Comparison of ENCODE assay signal across 1 mouse cellular context in the genomic region with DNA sequence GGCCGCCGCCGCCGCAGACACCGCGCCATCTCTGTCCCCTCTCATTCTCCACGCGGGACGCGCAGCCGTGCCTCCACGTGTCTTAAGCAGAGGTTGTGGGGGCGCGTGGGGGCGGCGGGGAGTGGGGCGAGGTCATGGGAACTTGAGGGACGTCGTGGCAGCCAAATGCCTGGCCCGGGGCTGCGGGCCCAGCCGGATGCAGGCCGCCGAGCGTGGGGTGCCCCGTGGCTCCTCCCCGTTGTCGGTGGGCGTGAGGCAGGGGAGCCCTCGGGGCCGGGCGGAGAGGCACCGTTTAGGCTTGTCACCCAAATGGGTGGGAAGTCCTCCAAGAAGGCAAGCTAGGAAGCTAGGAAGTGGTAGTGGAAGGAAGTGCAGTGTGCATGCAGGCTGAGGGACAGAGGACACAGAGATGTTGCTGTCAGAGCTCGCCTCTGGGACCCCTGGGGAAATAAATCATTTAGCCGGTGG.
TF ChIP-seq lines count a peak whose summit lies in the region.

No protein-coding gene starts in this region.

TF ChIP-seq in CH12.LX, 34 proteins besides CTCF, POLR2A, EP300 and RAD21 (continued from another document):
- TF ChIP-seq ZKSCAN1 (IDR thresholded peaks at IDR 0.05; ENCODE audit: borderline replicate concordance, low read depth, low read length), result no peak
